Comparison of ENCODE assay signal across 14 mouse cellular contexts in genomic region chr7:42838366-42838765, GRCm38 (mm10). TPM values are rescaled to one million over a fixed set of nuclear protein-coding genes. Genes with fewer than 3 reads are reported as not detected.
"Had no signal": no experiment of that assay in that cellular context is flagged by ENCODE, and none has a peak within 500 bp of the region (broad histone marks: within the 10 kb centered on the region; RNA-seq: fewer than 3 reads in every experiment).

No protein-coding gene starts in this region.

RNA-seq across cellular contexts. Expression of gene Gm2381, which starts 28.7 kb away (rescaled TPM):
- polyA plus RNA-seq: neural tube, embryonic 13.5 days; neural tube, embryonic 14.5 days; neural tube, embryonic 15.5 days; small intestine, adult 2 months; spleen, adult 2 months; stomach, embryonic 14.5 days; stomach, embryonic 15.5 days; stomach, embryonic 16.5 days; stomach, postnatal 0 days; thymus, adult 2 months; thymus, postnatal 0 days; urinary bladder, adult 2 months had no signal

RNA-seq across cellular contexts. Expression of gene Vmn2r62, which starts 45.0 kb away (rescaled TPM):
- total RNA-seq: neutrophil, adult 5-6 weeks had no signal
- polyA plus RNA-seq: neural tube, embryonic 13.5 days; neural tube, embryonic 14.5 days; neural tube, embryonic 15.5 days; small intestine, adult 2 months; spleen, adult 2 months; stomach, embryonic 14.5 days; stomach, embryonic 15.5 days; stomach, embryonic 16.5 days; stomach, postnatal 0 days; testis, adult 2 months; thymus, adult 2 months; thymus, postnatal 0 days; urinary bladder, adult 2 months had no signal
